ENCODE assay signal across 20 mouse cellular contexts in the genomic region with DNA sequence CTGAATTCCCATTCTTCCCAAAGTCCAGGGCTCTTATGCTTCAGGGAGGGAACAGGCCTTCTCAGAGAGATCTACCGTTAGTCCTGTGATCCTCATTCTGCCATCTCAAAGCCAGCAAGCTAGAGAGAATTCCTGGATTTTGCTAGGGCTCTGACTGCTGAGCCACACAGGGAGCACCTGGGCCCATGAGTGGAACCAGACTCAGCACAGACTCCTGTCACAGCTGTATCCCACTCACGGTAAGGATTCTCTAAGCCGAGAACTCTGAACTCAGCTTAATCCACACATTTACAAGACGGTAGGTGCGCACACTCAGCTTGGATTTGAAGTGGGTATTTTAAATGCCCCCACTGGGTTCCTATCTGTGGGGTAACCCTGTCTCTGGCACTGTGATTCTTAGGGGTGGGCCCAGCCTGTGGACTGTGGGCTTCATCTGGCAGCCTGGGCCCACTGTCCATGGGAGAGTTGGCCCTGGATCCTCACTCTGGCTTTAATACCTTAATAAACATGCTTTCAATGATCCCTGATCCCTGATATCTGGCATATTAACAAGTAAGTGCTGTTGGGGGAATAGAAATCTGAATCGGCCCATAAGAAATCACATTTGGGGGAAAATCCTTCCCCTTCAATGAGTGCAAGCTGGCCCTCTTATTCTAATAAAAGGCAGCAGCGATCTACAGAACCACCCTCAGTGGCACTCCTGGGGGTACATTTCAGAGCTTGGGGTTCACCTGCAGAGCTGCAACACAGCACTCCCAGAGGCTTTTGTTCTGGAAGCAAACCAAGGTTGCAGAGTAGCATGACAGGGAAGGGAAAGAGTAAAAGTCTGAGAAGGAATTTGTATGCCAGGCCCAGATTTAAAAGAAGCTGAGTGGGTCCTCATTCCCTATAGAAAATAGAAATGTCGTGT.
"Had no signal": no experiment of that assay in that cellular context is flagged by ENCODE, and none has a peak within 500 bp of the region (broad histone marks: within the 10 kb centered on the region; RNA-seq: fewer than 3 reads in every experiment).

No protein-coding gene starts in this region.

- H3K4me2 ChIP-seq: heart, embryonic 12.5 days; hindbrain, embryonic 14.5 days; intestine, embryonic 15.5 days; liver, embryonic 12.5 days had no signal

- H3K9me3 ChIP-seq: heart, embryonic 12.5 days; intestine, embryonic 15.5 days; liver, embryonic 12.5 days had no signal

- DNase-seq: gastrocnemius, postnatal 14 days; gastrocnemius, postnatal 36 days; heart, adult 18-20 months; heart, postnatal 10 days; heart, postnatal 36 days; kidney, adult 18-20 months; kidney, adult 8-10 months; kidney, postnatal 10 days; kidney, postnatal 25 days; kidney, postnatal 4 days had no signal

- H3K27me3 ChIP-seq: intestine, embryonic 15.5 days; liver, embryonic 12.5 days had no signal

- H3K36me3 ChIP-seq: heart, embryonic 12.5 days; intestine, embryonic 15.5 days; liver, embryonic 12.5 days had no signal

- H3K4me3 ChIP-seq: heart, embryonic 12.5 days; intestine, embryonic 15.5 days; layer of hippocampus, adult 2 months; left cerebral cortex, adult 2 months; liver, embryonic 12.5 days had no signal

- H3K4me1 ChIP-seq: heart, embryonic 12.5 days; intestine, embryonic 15.5 days; liver, embryonic 12.5 days had no signal

- ATAC-seq: hindbrain, embryonic 16.5 days; inflammation-experienced regulatory T-cells, adult 6 months; intestine, embryonic 15.5 days; intestine, postnatal 0 days; liver, embryonic 12.5 days had no signal

- H3K27ac ChIP-seq: hindbrain, embryonic 14.5 days; intestine, embryonic 15.5 days; layer of hippocampus, adult 2 months; left cerebral cortex, adult 2 months; liver, embryonic 12.5 days; liver, embryonic 14.5 days had no signal

- H3K9ac ChIP-seq: heart, embryonic 12.5 days; hindbrain, embryonic 14.5 days; intestine, embryonic 15.5 days; liver, embryonic 12.5 days; liver, embryonic 14.5 days had no signal
